Mouse (Mus musculus) forebrain, embryonic 14.5 days (tissue): ENCODE measurements at regions not wholly inside any gene's neighbourhood (a gene's known extent, or its start where the extent isn't known, plus 50 kb on each side); places are given as distances from the start of the nearest gene placed in this dataset.

Experiments
- ATAC-seq: fragments of 200-750 bp; cut with Nextera tagmentation; 2 replicates; pipeline ENCODE4 v1.8.0; 2017; ENCODE audit warnings: mild to moderate bottlenecking, moderate library complexity
- DNase-seq: peaks from one replicate; pipeline ENCODE4 v3.0.0-alpha.2; 2015; ENCODE audit warnings: low spot score
- H3K27ac ChIP-seq: fragments of 300-500 bp; sonication (generic); 2 replicates; pipeline ENCODE4 v1.5.1; 2014; ENCODE audit warnings: low read depth, mild to moderate bottlenecking, control low read depth, low read length, moderate library complexity
- H3K27me3 ChIP-seq: fragments of 300-500 bp; sonication (generic); replicated peaks from 2 replicates; pipeline ENCODE4 v1.6.1; 2014; ENCODE audit warnings: low read length, control low read depth, mixed read lengths; ENCODE audit not compliant: control insufficient read depth, insufficient read depth
- H3K36me3 ChIP-seq: fragments of 300-500 bp; sonication (generic); 2 replicates; pipeline ENCODE4 v1.6.1; 2014; ENCODE audit warnings: low read length, control low read depth; ENCODE audit not compliant: control insufficient read depth, insufficient read depth
- H3K4me1 ChIP-seq: fragments of 300-500 bp; sonication (generic); 2 replicates; pipeline ENCODE4 v1.6.1; 2014; ENCODE audit warnings: antibody characterized with exemption, low read length, control low read depth; ENCODE audit not compliant: control insufficient read depth, insufficient read depth
- H3K4me2 ChIP-seq: fragments of 300-500 bp; sonication (generic); 2 replicates; pipeline ENCODE4 v1.6.1; 2014; ENCODE audit warnings: mild to moderate bottlenecking, control low read depth, low read length
- H3K4me3 ChIP-seq: fragments of 300-500 bp; sonication (generic); 2 replicates; pipeline ENCODE4 v1.5.1; 2014; ENCODE audit warnings: low read depth, low read length, control low read depth
- H3K9ac ChIP-seq: fragments of 300-500 bp; sonication (generic); 2 replicates; pipeline ENCODE4 v1.6.1; 2014; ENCODE audit warnings: mild to moderate bottlenecking, low read length, control low read depth, moderate library complexity
- H3K9me3 ChIP-seq: fragments of 300-500 bp; sonication (generic); replicated peaks from 2 replicates; pipeline ENCODE4 v1.6.1; 2016; ENCODE audit warnings: low read length, control low read depth, mixed read lengths; ENCODE audit not compliant: control insufficient read depth
- WGBS: fragments of 180-500 bp; shearing (Covaris S2); extraction: QIAGEN DNeasy Blood & Tissue Kit; methylation state at CpG from one replicate; pipeline ENCODE4 v1.1.7; 2014; 5-methylcytosine and 5-hydroxymethylcytosine counted together

- Histone ChIP-seq H3K27me3 (no peaks in the 10 kb centered on the region), H3K9ac (no peak overlapping the region), H3K4me2 (no peak overlapping the region), H3K36me3 (no peaks in the 10 kb centered on the region), H3K9me3 (no peaks in the 10 kb centered on the region), H3K27ac (no peak overlapping the region), H3K4me3 (no peak overlapping the region), H3K4me1 (peaks cover 18% of the 10 kb centered on the region)
- no peak for ATAC-seq
- DNase-seq = no peak
- WGBS = 85% methylated on average over 9 of the region's 9 CpGs
These were observed 184.8 kb downstream of the Enc1 start for GRCm38 (mm10) chr13:97425731-97426130.

GRCm38 (mm10) chr13:97423911-97424310 lies 183.0 kb downstream of the Enc1 start:
- H3K9me3 ChIP-seq = no peaks in the 10 kb centered on the region
- H3K4me1 ChIP-seq = peaks cover 18% of the 10 kb centered on the region
- H3K4me3 ChIP-seq = no peak overlapping the region
- no peaks in the 10 kb centered on the region for H3K27me3 ChIP-seq
- H3K9ac ChIP-seq = no peak overlapping the region
- no peaks in the 10 kb centered on the region for H3K36me3 ChIP-seq
- WGBS = 32% methylated on average over 6 of the region's 6 CpGs
- peak; percentile 64 for DNase-seq
- H3K4me2 ChIP-seq = no peak overlapping the region
- ATAC-seq = peak; percentile 44; the same call in 1 of the 2 replicates
- peak overlapping the region; percentile 29; the same call in 1 of the 2 replicates for H3K27ac ChIP-seq

DNA sequence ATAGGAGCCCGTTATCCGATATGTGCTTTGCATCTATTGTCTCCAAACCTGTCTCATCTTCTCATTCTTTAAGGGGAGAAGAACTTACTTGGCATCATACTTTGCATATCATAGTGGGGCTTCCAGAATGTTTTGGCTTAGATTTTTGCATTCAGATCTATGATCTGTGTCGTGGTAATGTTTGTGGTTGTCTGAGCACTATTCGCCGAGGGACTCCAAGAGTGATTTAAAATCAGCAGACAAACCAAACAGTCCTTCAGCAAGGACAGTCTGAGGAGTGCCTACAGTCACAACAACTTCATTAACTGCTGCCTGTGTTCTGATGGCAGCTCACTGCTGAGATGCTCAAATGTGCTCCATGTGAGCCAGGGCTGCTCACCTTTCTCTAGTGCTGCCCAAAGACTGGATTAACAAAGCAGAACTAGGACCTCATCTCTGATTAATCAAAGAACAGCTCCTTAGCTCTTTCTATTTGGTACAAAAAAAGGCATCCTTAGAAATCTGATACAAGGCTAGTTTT lies 182.5 kb downstream of the Enc1 start:
- peaks cover 18% of the 10 kb centered on the region for H3K4me1 ChIP-seq
- H3K36me3 ChIP-seq = no peaks in the 10 kb centered on the region
- H3K27ac ChIP-seq = peak overlapping the region; percentile 50; the same call in 1 of the 2 replicates
- H3K4me2 ChIP-seq = no peak overlapping the region
- no peaks in the 10 kb centered on the region for H3K27me3 ChIP-seq
- no peak overlapping the region for H3K4me3 ChIP-seq
- no peak overlapping the region for H3K9ac ChIP-seq
- ATAC-seq (no peak), DNase-seq (no peak)
- 76% methylated on average over 5 of the region's 5 CpGs for WGBS
- no peaks in the 10 kb centered on the region for H3K9me3 ChIP-seq

GRCm38 (mm10) chr13:97422897-97423296 lies 182.0 kb downstream of the Enc1 start:
- no peak overlapping the region for H3K4me3 ChIP-seq
- H3K36me3 ChIP-seq = no peaks in the 10 kb centered on the region
- WGBS = 71% methylated on average over 7 of the region's 7 CpGs
- no peak overlapping the region for H3K27ac ChIP-seq
- ATAC-seq = no peak
- DNase-seq = peak; percentile 37
- peaks cover 18% of the 10 kb centered on the region for H3K4me1 ChIP-seq
- H3K9me3 ChIP-seq = no peaks in the 10 kb centered on the region
- H3K4me2 ChIP-seq = no peak overlapping the region
- no peaks in the 10 kb centered on the region for H3K27me3 ChIP-seq
- H3K9ac ChIP-seq = no peak overlapping the region

DNA sequence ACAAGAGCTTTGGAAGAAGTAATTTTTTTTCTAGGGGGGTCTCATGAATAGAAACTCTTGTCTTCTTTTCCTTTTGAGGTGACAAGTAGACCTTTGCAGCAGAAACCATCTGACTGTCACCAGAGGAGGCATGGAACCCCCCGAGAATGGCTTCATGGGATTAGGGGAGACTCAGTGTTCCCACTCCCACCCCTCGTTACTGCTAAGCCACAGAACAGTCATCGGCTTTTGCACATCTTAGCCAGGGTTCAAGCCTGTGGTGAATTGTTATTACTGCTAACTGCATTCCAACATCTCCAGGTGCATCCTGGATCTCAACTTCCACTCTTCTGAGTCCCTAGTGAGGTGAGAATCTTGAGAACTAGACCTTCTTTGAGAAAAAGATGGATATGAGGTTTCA lies 180.9 kb downstream of the Enc1 start:
- no peak overlapping the region for H3K4me2 ChIP-seq
- no peak overlapping the region for H3K9ac ChIP-seq
- peaks cover 18% of the 10 kb centered on the region for H3K4me1 ChIP-seq
- no peaks in the 10 kb centered on the region for H3K9me3 ChIP-seq
- DNase-seq = no peak
- no peaks in the 10 kb centered on the region for H3K36me3 ChIP-seq
- 78% methylated on average over 3 of the region's 3 CpGs for WGBS
- no peak for ATAC-seq
- H3K27ac ChIP-seq = no peak overlapping the region
- no peak overlapping the region for H3K4me3 ChIP-seq
- no peaks in the 10 kb centered on the region for H3K27me3 ChIP-seq

DNA sequence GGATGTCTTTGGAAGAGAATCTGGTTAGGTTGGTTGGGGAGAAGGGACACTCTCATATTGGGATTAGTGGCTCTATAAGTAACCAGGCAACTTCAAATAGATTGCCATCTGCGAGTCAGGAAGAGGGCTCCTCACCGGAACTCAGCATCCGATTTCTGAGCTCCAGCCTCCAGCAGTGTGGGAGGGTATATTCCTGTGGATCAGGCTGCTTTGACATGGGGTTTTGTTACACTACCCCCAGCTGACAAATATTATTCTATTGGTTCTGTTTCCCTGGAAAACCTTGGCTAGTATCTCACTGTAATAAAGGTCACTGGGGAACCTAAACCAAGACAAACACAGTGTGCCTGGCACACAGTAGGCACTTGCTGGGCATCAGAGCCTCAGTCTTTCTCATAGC lies 179.9 kb downstream of the Enc1 start:
- Histone ChIP-seq H3K36me3 (no peaks in the 10 kb centered on the region), H3K4me3 (no peak overlapping the region), H3K4me2 (no peak overlapping the region), H3K27me3 (no peaks in the 10 kb centered on the region), H3K9me3 (no peaks in the 10 kb centered on the region), H3K4me1 (peaks cover 18% of the 10 kb centered on the region), H3K27ac (no peak overlapping the region), H3K9ac (no peak overlapping the region)
- WGBS = 86% methylated on average over 3 of the region's 3 CpGs
- no peak for DNase-seq
- no peak for ATAC-seq

DNA sequence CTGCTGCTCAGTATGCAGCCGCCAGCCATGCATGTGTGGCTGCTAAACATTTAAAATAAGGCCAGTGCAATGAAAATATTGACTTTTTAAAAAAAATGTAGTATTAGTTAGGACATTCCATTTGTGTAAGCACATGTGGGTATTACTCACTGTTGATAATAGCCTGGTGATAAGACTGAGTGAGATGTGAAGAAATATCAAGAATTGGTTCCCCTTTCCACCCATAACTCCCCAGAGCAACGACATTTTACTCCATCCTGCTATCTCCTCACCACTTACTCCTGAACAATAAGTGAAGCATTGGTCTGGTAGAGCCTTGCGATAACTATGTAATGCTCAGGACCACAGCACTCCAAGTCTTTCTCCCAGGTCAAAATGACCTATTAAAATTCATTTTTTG lies 178.2 kb downstream of the Enc1 start:
- H3K27ac ChIP-seq = no peak overlapping the region
- DNase-seq (no peak), ATAC-seq (no peak)
- H3K9me3 ChIP-seq = no peaks in the 10 kb centered on the region
- 95% methylated on average over 3 of the region's 3 CpGs for WGBS
- H3K36me3 ChIP-seq = no peaks in the 10 kb centered on the region
- H3K9ac ChIP-seq = no peak overlapping the region
- H3K4me1 ChIP-seq = peaks cover 11% of the 10 kb centered on the region
- no peak overlapping the region for H3K4me2 ChIP-seq
- no peak overlapping the region for H3K4me3 ChIP-seq
- H3K27me3 ChIP-seq = no peaks in the 10 kb centered on the region

- DNase-seq = no peak
- Histone ChIP-seq H3K4me1 (peaks cover 8% of the 10 kb centered on the region), H3K4me3 (no peak overlapping the region), H3K36me3 (no peaks in the 10 kb centered on the region), H3K27me3 (no peaks in the 10 kb centered on the region), H3K4me2 (no peak overlapping the region), H3K27ac (no peak overlapping the region), H3K9me3 (no peaks in the 10 kb centered on the region), H3K9ac (no peak overlapping the region)
- ATAC-seq = no peak
- WGBS = 92% methylated on average over 8 of the region's 8 CpGs
These were observed 177.8 kb downstream of the Enc1 start for GRCm38 (mm10) chr13:97418681-97419080.

- 85% methylated on average over 6 of the region's 6 CpGs for WGBS
- Histone ChIP-seq H3K27ac (no peak overlapping the region), H3K36me3 (no peaks in the 10 kb centered on the region), H3K4me1 (peaks cover 3% of the 10 kb centered on the region), H3K4me2 (no peak overlapping the region), H3K9ac (no peak overlapping the region), H3K27me3 (no peaks in the 10 kb centered on the region), H3K9me3 (no peaks in the 10 kb centered on the region), H3K4me3 (no peak overlapping the region)
- ATAC-seq (no peak), DNase-seq (no peak)
These were observed 177.2 kb downstream of the Enc1 start for GRCm38 (mm10) chr13:97418081-97418480.
